Mouse (Mus musculus) inflammation-experienced regulatory T-cells, adult 16 weeks (primary cell): Measurements from ENCODE around the gene Mif. TPM values are rescaled to one million over a fixed set of nuclear protein-coding genes. Genes with fewer than 3 reads are reported as not detected.

Experiments
- polyA plus RNA-seq: library from polyadenylated mRNA; unstranded; fragments of 100-300 nt; shearing (Covaris generic); gene quantifications from one replicate; pipeline ENCODE4 v1.2.1, GENCODE M21; 2017

The Mif gene
- 618 TPM for polyA plus RNA-seq

DNA sequence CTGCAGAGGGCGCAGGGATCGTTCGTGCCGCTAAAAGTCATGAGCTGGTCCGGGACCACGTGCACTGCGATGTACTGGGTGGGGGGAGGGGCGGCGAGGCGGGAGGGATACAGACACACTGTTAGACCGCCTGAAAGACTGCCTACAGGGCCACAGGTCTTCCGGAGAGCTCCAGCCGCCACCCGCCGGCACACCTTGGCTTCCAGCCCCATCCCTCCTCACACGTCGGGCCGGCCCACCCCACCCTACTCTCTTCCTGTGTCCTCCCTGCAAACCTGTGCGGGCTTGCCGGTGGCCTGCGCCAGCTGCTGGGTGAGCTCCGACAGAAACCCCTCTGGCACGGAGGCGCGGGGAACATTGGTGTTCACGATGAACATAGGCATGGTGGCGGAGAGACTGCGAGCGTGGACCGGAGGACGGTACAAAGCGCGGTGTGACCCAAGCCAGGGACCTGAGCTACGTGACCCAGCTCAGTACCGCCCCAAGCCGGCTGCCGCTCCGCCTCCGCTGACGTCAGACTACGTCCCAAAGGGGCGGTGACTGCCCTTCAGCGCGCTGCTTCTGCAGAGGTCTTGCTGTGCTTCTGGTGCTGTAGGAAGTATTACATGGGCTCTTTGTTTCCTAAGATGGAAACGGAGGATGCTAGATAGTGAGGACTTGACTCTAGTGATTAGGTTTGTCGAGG lies at the start of gene Mif:
Mif (minus strand) TSS at position 455 of the 685 bp plus-strand sequence.

DNA sequence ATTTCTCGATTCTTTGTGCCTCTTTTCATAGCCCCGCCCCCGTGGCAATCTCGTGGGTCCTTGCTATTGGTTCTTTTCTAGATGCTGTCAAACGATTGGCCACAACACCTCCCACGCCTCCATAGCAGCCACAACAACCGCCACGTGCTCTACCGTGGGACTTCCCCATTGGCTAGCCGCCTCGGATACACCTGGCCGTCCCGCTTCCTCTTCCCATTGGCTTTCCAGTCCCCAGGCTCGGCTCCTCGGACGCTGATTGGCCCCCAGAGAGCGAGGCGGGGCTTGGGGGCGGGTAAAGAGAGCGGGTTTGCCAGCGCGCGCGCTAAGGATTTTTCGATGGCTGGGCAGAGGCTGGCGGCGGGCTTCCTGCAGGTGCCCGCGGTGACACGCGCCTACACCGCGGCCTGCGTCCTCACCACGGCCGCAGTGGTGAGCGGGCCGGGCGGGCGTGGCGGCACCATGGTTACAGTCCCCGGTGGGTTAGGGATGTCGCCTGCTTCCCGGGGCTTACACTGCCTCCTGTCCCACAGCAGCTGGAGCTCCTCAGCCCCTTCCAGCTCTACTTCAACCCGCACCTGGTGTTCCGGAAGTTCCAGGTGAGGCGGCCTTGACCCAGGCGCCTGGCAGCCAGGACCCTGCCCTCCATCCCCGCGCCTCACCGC lies 33.2 kb upstream of the Mif start, which contains the start of gene Derl3:
Derl3 (plus strand) TSS at position 325 of the 662 bp plus-strand sequence.

DNA sequence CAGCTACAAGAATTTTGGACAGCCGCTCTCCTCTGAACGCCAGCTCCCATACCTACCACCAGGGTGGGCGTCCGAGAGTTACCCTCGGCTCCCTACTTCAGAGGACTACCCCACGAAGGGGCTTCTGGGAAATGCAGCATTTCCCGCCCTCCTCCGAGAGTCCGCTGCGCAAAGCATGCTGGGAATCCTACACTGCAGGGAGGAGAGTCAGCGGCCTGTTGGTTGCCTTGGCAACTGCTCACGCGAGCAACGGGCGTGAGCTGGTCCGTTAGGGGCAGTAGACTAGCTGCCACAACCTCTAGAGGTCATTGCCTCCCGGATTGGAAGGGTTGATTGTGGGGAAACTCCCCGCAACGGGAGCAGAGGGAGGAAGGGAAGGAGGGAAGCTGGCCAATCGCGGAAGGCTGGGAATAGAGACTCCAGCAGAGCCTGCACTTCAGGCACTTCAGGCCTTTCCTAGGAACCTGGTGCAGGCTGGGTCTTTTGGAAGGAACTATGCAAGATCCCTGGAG lies 22.7 kb downstream of the Mif start, which contains the start of gene Gstt2:
Gstt2 (minus strand) TSS at position 177 of the 512 bp plus-strand sequence.

GRCm38 (mm10) chr10:75822443-75822842 lies 37.6 kb downstream of the Mif start, which contains the start of gene Gstt4:
Gstt4 (minus strand) TSS chr10:75822543.

Other genes starting within 250 kb of the Mif start
- gene Susd2, start 216.2 kb downstream of the Mif start, polyA plus RNA-seq, result 34.6 TPM
- 65.0 TPM for gene Cabin1, start 95.9 kb downstream of the Mif start, polyA plus RNA-seq
- gene Ddt, start 86.8 kb downstream of the Mif start, polyA plus RNA-seq, result 77.2 TPM
- gene Gm20441, start 79.3 kb downstream of the Mif start, polyA plus RNA-seq, result not detected
- 13.3 TPM for gene Gstt3, start 78.8 kb downstream of the Mif start, polyA plus RNA-seq
- 0.66 TPM for gene Gstt1, start 61.7 kb downstream of the Mif start, polyA plus RNA-seq
- gene Gstt4, start 37.7 kb downstream of the Mif start, polyA plus RNA-seq, result not detected
- 70.0 TPM for gene Gstt2, start 22.8 kb downstream of the Mif start, polyA plus RNA-seq
- gene Derl3, start 33.2 kb upstream of the Mif start, polyA plus RNA-seq, result 2.0 TPM
- gene Smarcb1, start 61.4 kb upstream of the Mif start, polyA plus RNA-seq, result 112 TPM
- 58.8 TPM for gene Chchd10, start 72.9 kb upstream of the Mif start, polyA plus RNA-seq
- 10.4 TPM for gene Mmp11, start 76.3 kb upstream of the Mif start, polyA plus RNA-seq
- not detected for gene Gm867, start 80.4 kb upstream of the Mif start, polyA plus RNA-seq
- 0.98 TPM for gene Vpreb3, start 82.8 kb upstream of the Mif start, polyA plus RNA-seq
- gene Gm5134, start 94.3 kb upstream of the Mif start, polyA plus RNA-seq, result 1.9 TPM
- gene Zfp280b, start 172.4 kb upstream of the Mif start, polyA plus RNA-seq, result 40.4 TPM